Mouse (Mus musculus) gastrocnemius, adult 18-20 months (tissue): ENCODE results near the gene Ssmem1. TPM values are rescaled to one million over a fixed set of nuclear protein-coding genes. Genes with fewer than 3 reads are reported as not detected.

Source experiments
- DNase-seq: peaks from one replicate; pipeline ENCODE4 v3.0.0; 2021; ENCODE audit warnings: low spot score
- total RNA-seq, 2 experiments: library from RNA; stranded (reverse); gene quantifications; 2 replicates each; pipeline ENCODE4 v1.2.3; 2021

Gene Ssmem1
- total RNA-seq, 2 experiments from 2014 or later = not detected

GRCm38 (mm10) chr6:30552628-30553027 lies 43.0 kb downstream of the Ssmem1 start:
- DNase-seq = no peak

- no peak for DNase-seq
Measured at GRCm38 (mm10) chr6:30553381-30554010, 43.8 kb downstream of the Ssmem1 start.

DNA sequence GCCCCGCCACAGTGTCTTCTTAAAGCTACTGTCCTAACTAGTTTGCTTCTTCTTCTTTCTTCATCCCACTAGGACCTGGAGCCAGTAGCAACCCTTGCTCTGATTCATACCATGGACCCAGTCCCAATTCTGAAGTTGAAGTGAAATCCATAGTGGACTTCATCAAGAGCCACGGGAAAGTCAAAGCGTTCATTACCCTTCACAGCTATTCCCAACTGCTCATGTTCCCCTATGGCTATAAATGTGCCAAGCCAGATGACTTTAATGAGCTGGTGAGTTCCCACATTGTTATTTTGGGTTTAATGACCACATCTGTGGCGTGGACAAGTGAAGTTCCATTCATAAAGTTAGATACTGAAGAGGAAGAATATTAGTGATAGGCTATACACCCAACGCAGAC lies 44.4 kb downstream of the Ssmem1 start:
- no peak for DNase-seq

DNA sequence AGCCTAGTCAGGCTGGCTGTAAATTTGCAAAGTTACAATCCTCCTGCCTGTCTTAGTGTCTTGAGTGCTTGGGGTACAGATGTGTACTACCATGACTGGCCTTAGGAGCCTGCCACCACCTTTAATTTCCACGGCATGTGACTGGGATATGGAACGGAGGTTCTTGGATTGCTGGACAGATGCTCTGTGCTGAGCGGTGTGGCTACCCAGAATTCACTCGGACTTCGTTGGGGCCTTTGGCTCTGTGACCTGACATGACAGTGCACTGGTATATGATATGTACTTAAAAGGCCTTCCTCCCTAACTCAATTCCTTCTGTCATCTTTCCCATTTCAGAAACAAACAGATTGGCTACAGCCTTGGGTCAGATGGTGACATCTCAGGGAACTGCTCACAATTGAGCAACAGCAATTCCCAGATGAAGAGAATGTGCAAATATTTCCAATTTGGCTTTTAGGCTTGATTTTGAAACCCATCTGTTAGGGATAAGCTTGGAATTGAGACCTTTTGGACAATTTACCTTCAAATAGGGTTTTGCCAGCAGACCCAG lies 45.0 kb downstream of the Ssmem1 start:
- peak; percentile 55 for DNase-seq

DNA sequence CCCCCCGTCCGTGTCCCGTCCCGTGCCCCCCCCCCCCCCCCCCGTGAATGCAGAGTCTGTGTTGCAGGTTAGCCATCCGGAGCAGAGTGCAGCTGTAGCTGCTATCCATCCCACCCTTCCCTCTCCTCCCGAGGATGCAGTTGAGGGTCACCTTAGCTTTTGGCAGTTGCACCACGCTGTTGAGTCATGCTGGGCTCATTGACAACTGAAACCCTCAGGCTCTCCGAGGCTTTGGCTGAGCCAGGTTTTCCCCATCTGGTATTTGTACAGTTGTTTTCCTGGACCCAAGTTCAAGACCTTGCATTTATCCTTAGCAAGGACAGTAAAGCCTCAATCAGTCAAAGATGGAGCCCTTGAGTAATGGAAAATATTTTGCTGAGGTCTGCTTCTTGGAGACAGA lies 46.4 kb downstream of the Ssmem1 start:
- peak; percentile 61 for DNase-seq

DNA sequence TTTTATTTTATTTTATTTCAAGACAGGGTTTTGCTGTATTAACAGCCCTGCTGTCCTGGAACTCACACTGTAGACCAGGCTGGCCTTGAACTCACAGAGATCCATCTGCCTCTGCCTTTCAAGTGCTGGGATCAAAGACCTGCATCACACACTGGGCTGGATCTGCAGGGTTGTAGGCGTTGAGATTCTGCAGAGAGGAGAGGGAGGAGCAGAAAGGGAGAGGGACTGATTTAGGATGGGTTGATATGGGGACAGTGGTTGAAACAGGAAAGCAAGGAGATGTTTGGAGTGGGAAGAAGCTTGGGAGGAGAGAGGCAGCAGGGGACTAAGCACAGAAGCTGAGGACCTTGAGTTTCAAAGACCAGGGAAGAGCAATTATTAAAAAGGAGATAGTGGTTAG lies 50.1 kb downstream of the Ssmem1 start:
- DNase-seq = no peak

GRCm38 (mm10) chr6:30562132-30562531 lies 52.5 kb downstream of the Ssmem1 start:
- DNase-seq = no peak

DNA sequence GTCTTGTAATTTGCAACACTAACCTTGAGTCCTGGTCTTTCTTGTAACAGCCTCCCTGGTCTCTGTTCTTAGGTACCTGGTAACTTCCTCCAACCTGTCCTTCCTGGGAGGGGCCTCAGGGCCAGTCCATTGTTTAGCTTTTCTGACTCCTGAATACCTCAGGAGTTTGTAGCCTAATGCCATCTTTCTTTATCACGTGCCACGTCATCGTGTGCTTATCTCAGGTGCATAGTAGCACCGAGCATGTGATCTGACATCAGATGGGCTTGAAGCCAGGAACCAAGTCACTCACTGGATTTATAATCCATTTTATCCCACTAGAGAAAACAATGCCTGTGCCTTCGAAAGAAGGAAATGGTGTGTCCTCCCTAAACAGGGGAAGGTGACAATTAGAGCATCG lies 53.9 kb downstream of the Ssmem1 start:
- DNase-seq = no peak

DNA sequence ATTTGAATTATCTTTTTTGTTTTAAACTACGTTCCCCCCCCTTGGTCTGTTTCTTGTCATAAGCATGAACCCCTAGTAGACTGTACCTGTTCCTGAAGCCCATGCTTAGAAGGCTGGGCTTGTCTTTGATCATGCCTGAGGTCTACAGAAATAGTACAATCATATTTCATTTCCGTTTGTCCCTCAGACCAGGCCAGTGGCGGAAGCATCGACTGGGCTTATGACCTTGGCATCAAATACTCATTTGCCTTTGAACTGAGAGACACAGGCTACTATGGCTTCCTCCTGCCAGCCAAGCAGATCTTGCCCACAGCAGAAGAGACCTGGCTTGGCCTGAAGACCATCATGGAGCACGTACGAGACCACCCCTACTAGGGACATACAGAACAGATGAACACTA lies 54.4 kb downstream of the Ssmem1 start:
- no peak for DNase-seq

DNA sequence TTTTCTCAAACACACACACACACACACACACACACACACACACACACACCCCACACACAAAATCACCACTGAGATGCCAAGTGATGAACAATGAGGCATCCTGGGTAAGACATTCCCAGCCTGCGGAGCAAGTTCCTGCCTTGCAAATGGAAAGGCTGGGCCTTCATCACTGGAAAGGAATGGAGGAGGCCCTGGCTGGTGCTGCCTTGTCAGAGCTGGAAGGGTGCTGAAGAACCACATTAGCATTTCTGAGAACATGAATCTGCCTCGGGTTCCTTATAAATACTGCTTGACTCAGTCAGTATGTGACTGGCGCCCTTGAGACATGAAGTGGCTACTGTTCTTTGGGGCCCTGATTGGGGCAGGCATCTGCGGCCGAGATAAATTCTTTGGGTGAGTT lies 58.4 kb downstream of the Ssmem1 start, which contains the start of gene Cpa4:
Cpa4 (plus strand) TSS at position 301 of the 400 bp plus-strand sequence.
- no peak for DNase-seq

DNA sequence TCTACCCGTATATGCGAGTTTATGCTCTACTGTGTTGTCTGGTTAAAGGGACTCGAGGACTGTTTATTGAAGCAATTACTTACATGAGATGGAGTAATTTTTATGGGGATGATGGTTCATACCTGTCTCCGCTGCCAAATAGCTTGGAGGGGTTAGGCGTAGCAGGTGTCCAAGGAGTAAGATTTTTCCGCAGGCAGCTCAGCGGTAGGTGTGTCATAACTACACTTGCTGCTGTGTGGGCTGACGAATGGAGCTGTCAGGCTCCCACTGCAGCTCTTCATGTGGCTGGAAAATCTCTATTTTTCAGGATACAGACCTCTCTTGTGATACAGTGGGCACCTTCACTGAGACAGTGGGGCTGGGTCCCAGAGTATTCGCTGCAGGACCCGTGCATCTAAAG lies 59.7 kb downstream of the Ssmem1 start:
- no peak for DNase-seq

Other genes starting within 250 kb of the Ssmem1 start
- gene Ube2h, start 205.3 kb upstream of the Ssmem1 start, total RNA-seq = 10 to 100 TPM; 64.7 to 69.4 TPM
- 10 to 100 TPM; 16.3 to 18.5 TPM for gene Zc3hc1, start 118.8 kb upstream of the Ssmem1 start, total RNA-seq
- 10 to 100 TPM; 38.4 to 41.3 TPM for gene Klhdc10, start 108.0 kb upstream of the Ssmem1 start, total RNA-seq
- 10 to 100 TPM in 1 of 2 experiments, 1 to 10 TPM in 1; 9.6 to 10.8 TPM for gene Tmem209, start 66 bp upstream of the Ssmem1 start, total RNA-seq
- gene Cpa2, start 31.7 kb downstream of the Ssmem1 start, total RNA-seq = not detected
- gene Cpa4, start 58.5 kb downstream of the Ssmem1 start, total RNA-seq = not detected
- gene Cpa5, start 101.2 kb downstream of the Ssmem1 start, total RNA-seq = not detected
- not detected for gene Cpa1, start 129.4 kb downstream of the Ssmem1 start, total RNA-seq
- gene Cep41, start 183.9 kb downstream of the Ssmem1 start, total RNA-seq = under 1 TPM; 0.78 to 0.80 TPM
- 1 to 10 TPM; 1.8 to 3.2 TPM for gene Mest, start 213.7 kb downstream of the Ssmem1 start, total RNA-seq